Mouse (Mus musculus): ENCODE results near the gene Ints13.

- TF ChIP-seq CTCF (IDR thresholded peaks at IDR 0.05; ENCODE audit: extremely low read depth, insufficient read depth, insufficient read length, insufficient replicate concordance) (no peak), POLR2A (IDR thresholded peaks at IDR 0.05; ENCODE audit: low read depth, low read length) (no peak)
Observed at GRCm38 (mm10) chr6:146513899-146514298, 63.7 kb downstream of the Ints13 start.
